Mouse (Mus musculus) adrenal gland, adult (tissue): ENCODE measurements at regions not wholly inside any gene's neighbourhood (a gene's known extent, or its start where the extent isn't known, plus 50 kb on each side); places are given as distances from the start of the nearest gene placed in this dataset.
"Not testable (repeated sequence)": the region's sequence is repeated elsewhere in the genome, so short reads cannot be mapped to it uniquely, and the experiment has no call there.

Experiments used
- DNase-seq, 2 experiments: peaks; one replicate each; pipeline ENCODE4 v3.0.0; 2022 to 2023; ENCODE audit warnings: low spot score in 1 of 2; ENCODE audit not compliant: inconsistent age in 2 of 2

GRCm38 (mm10) chr13:58663316-58663715 lies 52.6 kb upstream of the Slc28a3 start:
- peak in 1 of 2 experiments; percentile 36 for DNase-seq

- DNase-seq = no peak
Measured at GRCm38 (mm10) chr13:58668664-58669063, 58.0 kb upstream of the Slc28a3 start.

GRCm38 (mm10) chr13:58670206-58670605 lies 59.5 kb upstream of the Slc28a3 start:
- no peak for DNase-seq

- not testable (repeated sequence) for DNase-seq
Measured at GRCm38 (mm10) chr13:58675611-58676010, 64.9 kb upstream of the Slc28a3 start.

GRCm38 (mm10) chr13:58677521-58677920 lies 66.8 kb upstream of the Slc28a3 start:
- DNase-seq = no peak

GRCm38 (mm10) chr13:58679663-58680062 lies 69.0 kb upstream of the Slc28a3 start:
- no peak for DNase-seq

- DNase-seq = no peak
Measured at GRCm38 (mm10) chr13:58686822-58687221, 76.1 kb upstream of the Slc28a3 start.

GRCm38 (mm10) chr13:58687609-58688008 lies 76.9 kb upstream of the Slc28a3 start:
- DNase-seq = no peak

- DNase-seq = no peak
Measured at GRCm38 (mm10) chr13:58688249-58688648, 77.6 kb upstream of the Slc28a3 start.

GRCm38 (mm10) chr13:58694703-58695102 lies 84.0 kb upstream of the Slc28a3 start:
- no peak for DNase-seq

GRCm38 (mm10) chr13:58695964-58696363 lies 85.3 kb upstream of the Slc28a3 start:
- no peak for DNase-seq

GRCm38 (mm10) chr13:58700021-58700420 lies 89.3 kb upstream of the Slc28a3 start:
- DNase-seq = no peak

- no peak for DNase-seq
Measured at GRCm38 (mm10) chr13:58704141-58704540, 93.5 kb upstream of the Slc28a3 start.

- no peak for DNase-seq
Measured at GRCm38 (mm10) chr13:58716584-58716983, 89.8 kb upstream of the Ntrk2 start.

- DNase-seq = no peak
Measured at GRCm38 (mm10) chr13:58730500-58731105, 75.8 kb upstream of the Ntrk2 start.

GRCm38 (mm10) chr13:58732776-58733175 lies 73.6 kb upstream of the Ntrk2 start:
- DNase-seq = no peak

GRCm38 (mm10) chr13:58733615-58734014 lies 72.8 kb upstream of the Ntrk2 start:
- no peak for DNase-seq

GRCm38 (mm10) chr13:58735577-58735976 lies 70.8 kb upstream of the Ntrk2 start:
- no peak for DNase-seq

GRCm38 (mm10) chr13:58740731-58741130 lies 65.6 kb upstream of the Ntrk2 start:
- DNase-seq = no peak

GRCm38 (mm10) chr13:58746056-58746455 lies 60.3 kb upstream of the Ntrk2 start:
- peak in 1 of 2 experiments; percentile 62 for DNase-seq

- DNase-seq = peak in 1 of 2 experiments; percentile 37
Measured at GRCm38 (mm10) chr13:58747685-58748084, 58.7 kb upstream of the Ntrk2 start.

GRCm38 (mm10) chr13:58756125-58756524 lies 50.2 kb upstream of the Ntrk2 start:
- DNase-seq = no peak
